ENCODE assay signal across 19 mouse cellular contexts in the genomic region with DNA sequence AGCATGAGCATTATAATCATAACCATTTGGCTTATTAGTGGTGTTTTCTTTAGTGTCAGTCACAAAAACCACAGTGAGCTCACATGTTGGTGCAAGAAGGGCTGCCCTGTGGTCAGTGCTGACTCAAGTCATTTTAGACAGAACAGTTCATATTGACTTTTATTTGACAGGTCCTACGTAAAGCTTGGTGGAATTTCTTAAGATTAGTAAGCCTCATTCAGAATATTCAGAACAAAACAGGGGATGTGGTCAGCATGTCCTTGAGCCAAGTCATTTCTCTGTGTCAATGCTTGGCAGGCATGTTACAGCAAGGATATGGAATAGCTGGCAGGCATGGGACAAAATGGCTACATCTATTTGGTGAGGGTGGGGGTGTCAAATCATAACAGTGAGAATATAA. TPM values are rescaled to one million over a fixed set of nuclear protein-coding genes. Genes with fewer than 3 reads are reported as not detected.
DNase-seq lines count a peak whose midpoint lies in the region; TF ChIP-seq lines count a peak whose summit lies in the region.
"Had no signal": no experiment of that assay in that cellular context is flagged by ENCODE, and none has a peak within 500 bp of the region (broad histone marks: within the 10 kb centered on the region; RNA-seq: fewer than 3 reads in every experiment).

No protein-coding gene starts in this region.

- TF ChIP-seq CTCF in lung, adult 2 months (IDR thresholded peaks at IDR 0.05; ENCODE audit: insufficient read depth, low read length): no peak

- TF ChIP-seq POLR2A in lung, adult 2 months (IDR thresholded peaks at IDR 0.05; ENCODE audit: borderline replicate concordance, extremely low read depth, low read depth, low read length): no peak

- 60% methylated on average over 1 of the region's 1 CpGs for WGBS in lung, adult 2 months

- peaks cover 5% of the 10 kb centered on the region; the same call in 1 of the 2 replicates for H3K4me1 ChIP-seq in brown adipose tissue, adult 24 weeks (ENCODE audit: control insufficient read depth, insufficient read depth, insufficient read length, low read length)
- H3K4me1 ChIP-seq in lung, adult 2 months (ENCODE audit: control insufficient read depth, insufficient read depth, low read length): no peaks in the 10 kb centered on the region
- H3K4me1 ChIP-seq: hindbrain, embryonic 10.5 days; hindbrain, embryonic 15.5 days; kidney, embryonic 15.5 days had no signal

- intact Hi-C loops in left cerebral cortex, postnatal 10 days (cut with DNase I): no loop called here

- peak; percentile 32 for DNase-seq in 3134 (ENCODE audit: extremely low read depth, insufficient read length, low spot score)
- peak; percentile 83 for DNase-seq in 3T3-L1 (ENCODE audit: low read depth, low spot score)
- DNase-seq in adipocyte (ENCODE audit: low spot score): peak; percentile 29
- DNase-seq in cerebellum, postnatal 36 days: no peak
- no peak for DNase-seq in left cerebral cortex, postnatal 10 days (ENCODE audit: extremely low spot score in 1 of 2, low spot score in 2 of 2)
- no peak for DNase-seq in lung, adult 2 months
- DNase-seq: cerebellum, adult 2 months; cerebellum, postnatal 10 days; embryo, embryonic 11 days; gastrocnemius, postnatal 14 days; heart, adult 2 months; kidney, adult 2 months had no signal

- H3K27ac ChIP-seq in brown adipose tissue, adult 24 weeks (replicated peaks; ENCODE audit: low read depth, low read length): peak overlapping the region; percentile 83
- H3K27ac ChIP-seq: embryonic facial prominence, embryonic 15.5 days; heart, adult 2 months; hindbrain, embryonic 10.5 days; hindbrain, embryonic 15.5 days; kidney, embryonic 15.5 days had no signal

- H3K4me3 ChIP-seq in brown adipose tissue, adult 24 weeks (ENCODE audit: insufficient read depth, low read depth, low read length): no peak overlapping the region
- no peak overlapping the region for H3K4me3 ChIP-seq in lung, adult 2 months (replicated peaks; ENCODE audit: extremely low read depth, low read depth, low read length)
- H3K4me3 ChIP-seq: embryonic facial prominence, embryonic 15.5 days; erythroblast, embryonic 14.5 days; heart, adult 2 months; heart, embryonic 12.5 days; hindbrain, embryonic 10.5 days; hindbrain, embryonic 15.5 days; kidney, embryonic 15.5 days had no signal

RNA-seq across cellular contexts. Expression of a gene that starts 33.9 kb away (rescaled TPM):
- polyA plus RNA-seq in brown adipose tissue, adult 24 weeks (2012; ENCODE audit: insufficient read depth, insufficient read length, missing spikeins): 19.3 and 20.2 TPM in 2 replicates
- total RNA-seq in left cerebral cortex, postnatal 10 days (2021): 10 to 100 TPM; 36.4 to 45.6 TPM
- 14.7 and 17.1 TPM in 2 replicates for polyA plus RNA-seq in lung, adult 2 months (2012; rRNA removed)

RNA-seq across cellular contexts. Expression of a gene that starts 37.7 kb away (rescaled TPM):
- 16.0 and 20.6 TPM in 2 replicates for polyA plus RNA-seq in brown adipose tissue, adult 24 weeks (2012; ENCODE audit: insufficient read depth, insufficient read length, missing spikeins)
- total RNA-seq in left cerebral cortex, postnatal 10 days (2021): 10 to 100 TPM; 33.3 to 34.9 TPM
- polyA plus RNA-seq in lung, adult 2 months (2012; rRNA removed): 0.43 and 0.96 TPM in 2 replicates

Comparison
In these comparisons a context has a peak if more than half of its experiments do, and no peak if none do; other contexts are left out.
1. DNase-seq: peak in 3134 (single experiment), 3T3-L1 (single experiment) and adipocyte (single experiment); none in cerebellum, postnatal 36 days (0 of 2), left cerebral cortex, postnatal 10 days (0 of 2) and lung, adult 2 months (single experiment).